Mouse (Mus musculus) frontal cortex, adult 2 months (tissue): ENCODE results near the gene Vopp1. TPM values are rescaled to one million over a fixed set of nuclear protein-coding genes. Genes with fewer than 3 reads are reported as not detected.

Experiments used
- DNase-seq, 2 experiments: peaks; one replicate each; pipeline ENCODE4 v3.0.0; 2022; ENCODE audit warnings: low spot score in 1 of 2; ENCODE audit errors: extremely low spot score in 1 of 2
- polyA plus RNA-seq: library from polyadenylated mRNA; depleted of rRNA; stranded (reverse); fragments of >200 nt; gene quantifications from 2 replicates; pipeline ENCODE4 v1.2.3, GENCODE M21; 2012

Vopp1 gene
- polyA plus RNA-seq, 1 experiment: 82.9 TPM

- DNase-seq: no peak
Observed at GRCm38 (mm10) chr6:57787376-57787775, 37.6 kb downstream of the Vopp1 start.

- no peak for DNase-seq
Observed at GRCm38 (mm10) chr6:57784251-57784650, 40.7 kb downstream of the Vopp1 start.

DNA sequence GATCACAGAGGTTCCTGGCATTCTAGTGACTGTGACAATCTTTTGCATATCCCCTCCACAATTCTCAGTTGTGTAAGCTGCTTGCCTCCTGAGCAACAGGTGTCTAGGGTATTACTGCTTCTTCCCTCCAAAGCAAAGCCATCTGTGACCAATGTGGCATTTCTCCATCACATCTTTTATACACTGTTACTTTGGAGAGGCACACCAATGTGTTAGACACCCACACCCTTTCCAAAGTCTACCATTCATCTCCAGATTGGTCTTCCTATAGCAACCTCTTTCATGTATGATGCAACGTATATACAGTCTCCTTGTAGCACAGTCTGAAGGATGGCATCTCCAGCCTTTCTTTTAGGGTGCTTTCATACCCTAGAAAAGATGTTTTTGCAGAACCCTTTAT, 42.3 kb downstream of the Vopp1 start:
- peak in 1 of 2 experiments; percentile 27 for DNase-seq

GRCm38 (mm10) chr6:57780359-57780758, 44.6 kb downstream of the Vopp1 start:
- no peak for DNase-seq

DNA sequence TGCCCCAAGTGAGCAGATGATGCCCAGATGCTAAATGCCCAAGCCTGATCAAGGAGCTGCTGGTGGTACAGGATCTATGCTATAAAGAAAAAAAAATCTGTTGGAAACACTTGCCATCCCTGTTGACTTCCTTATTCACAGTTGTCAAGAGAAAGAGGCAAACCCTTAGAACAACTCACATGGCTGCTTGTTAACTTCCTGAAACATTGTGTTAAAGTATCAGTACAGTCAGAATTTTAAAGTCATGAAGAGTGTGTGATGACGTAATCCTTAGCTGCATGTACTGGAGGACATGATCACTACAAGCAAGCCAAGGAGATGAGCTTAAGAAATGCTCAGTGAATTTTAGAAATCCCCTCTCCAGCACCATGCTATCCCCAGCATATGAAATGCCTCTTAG, 51.2 kb downstream of the Vopp1 start:
- DNase-seq: no peak

DNA sequence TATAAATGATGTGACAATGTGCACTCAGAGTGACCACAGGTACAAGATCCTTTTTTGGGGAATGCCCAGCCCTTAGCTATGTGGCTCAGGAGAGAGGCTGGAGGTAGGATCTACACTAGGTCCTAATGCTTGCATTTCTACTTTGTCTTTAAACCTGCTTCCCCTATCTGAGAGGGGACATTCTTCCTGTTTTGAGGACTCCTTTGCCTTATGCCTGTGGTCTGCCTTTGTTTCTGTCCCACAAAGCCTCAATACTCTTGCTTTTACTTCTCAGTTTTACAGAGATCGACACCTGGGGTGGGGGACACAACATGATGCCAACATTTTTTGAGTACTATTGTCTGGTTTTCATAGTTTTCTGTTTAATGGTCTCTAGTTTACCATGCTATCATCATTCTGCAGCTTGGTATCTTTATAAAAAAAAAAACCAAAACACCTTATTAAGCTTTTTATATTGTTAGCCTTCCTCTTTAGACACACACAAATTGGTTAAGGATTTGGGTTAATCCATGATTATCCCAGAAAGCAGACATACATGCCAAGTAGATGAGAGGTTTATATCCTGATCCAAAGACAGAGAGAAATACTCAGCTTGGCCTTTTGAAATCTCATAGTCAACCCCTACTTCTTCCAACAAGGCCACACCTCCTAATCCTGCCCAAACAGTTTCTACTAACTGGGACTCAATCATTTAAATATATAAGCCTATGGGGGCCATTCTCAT, 54.3 kb downstream of the Vopp1 start:
- DNase-seq: no peak

GRCm38 (mm10) chr6:57768948-57769525, 55.9 kb downstream of the Vopp1 start:
- no peak for DNase-seq

- no peak for DNase-seq
Observed at GRCm38 (mm10) chr6:57767112-57767868, 57.7 kb downstream of the Vopp1 start.

GRCm38 (mm10) chr6:57766287-57766686, 58.7 kb downstream of the Vopp1 start:
- DNase-seq: no peak

DNA sequence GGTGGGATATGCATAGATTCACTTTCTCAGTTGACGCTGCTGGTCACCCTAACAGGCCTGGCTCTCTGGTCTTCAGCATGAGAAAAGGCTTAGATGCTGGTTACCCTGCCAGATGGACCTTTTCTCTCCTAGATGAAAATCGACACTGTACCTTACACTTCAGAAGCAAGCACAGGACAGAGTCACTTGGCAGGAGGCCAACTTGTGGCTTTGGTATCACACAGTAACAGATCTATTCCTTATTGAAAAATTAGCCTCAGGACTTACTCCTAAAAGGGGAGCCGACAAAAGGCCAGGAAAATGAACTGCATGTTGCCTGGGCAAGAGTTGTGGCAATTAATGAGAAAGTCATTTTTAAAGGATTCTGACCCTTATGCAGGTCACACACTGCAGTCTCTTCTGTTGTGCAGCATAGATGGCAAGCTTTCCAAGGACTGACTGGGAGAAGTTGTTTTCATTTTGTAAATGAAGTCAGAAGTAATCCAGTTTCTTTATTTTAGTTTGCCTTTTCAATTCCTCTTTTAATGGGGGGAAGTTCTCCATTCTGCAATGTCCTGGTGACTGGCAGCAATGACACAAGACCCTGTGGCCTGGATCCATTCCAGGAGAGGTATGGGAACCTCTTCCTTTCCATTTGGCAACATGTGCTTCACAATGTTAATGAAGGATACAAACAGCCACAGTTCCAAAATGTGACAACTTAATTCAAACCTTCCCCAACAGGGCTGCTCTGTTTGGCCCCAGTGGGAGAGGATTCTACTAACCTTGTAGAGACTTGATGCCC, 59.7 kb downstream of the Vopp1 start:
- DNase-seq: no peak

GRCm38 (mm10) chr6:57763054-57763453, 61.9 kb downstream of the Vopp1 start:
- no peak for DNase-seq

DNA sequence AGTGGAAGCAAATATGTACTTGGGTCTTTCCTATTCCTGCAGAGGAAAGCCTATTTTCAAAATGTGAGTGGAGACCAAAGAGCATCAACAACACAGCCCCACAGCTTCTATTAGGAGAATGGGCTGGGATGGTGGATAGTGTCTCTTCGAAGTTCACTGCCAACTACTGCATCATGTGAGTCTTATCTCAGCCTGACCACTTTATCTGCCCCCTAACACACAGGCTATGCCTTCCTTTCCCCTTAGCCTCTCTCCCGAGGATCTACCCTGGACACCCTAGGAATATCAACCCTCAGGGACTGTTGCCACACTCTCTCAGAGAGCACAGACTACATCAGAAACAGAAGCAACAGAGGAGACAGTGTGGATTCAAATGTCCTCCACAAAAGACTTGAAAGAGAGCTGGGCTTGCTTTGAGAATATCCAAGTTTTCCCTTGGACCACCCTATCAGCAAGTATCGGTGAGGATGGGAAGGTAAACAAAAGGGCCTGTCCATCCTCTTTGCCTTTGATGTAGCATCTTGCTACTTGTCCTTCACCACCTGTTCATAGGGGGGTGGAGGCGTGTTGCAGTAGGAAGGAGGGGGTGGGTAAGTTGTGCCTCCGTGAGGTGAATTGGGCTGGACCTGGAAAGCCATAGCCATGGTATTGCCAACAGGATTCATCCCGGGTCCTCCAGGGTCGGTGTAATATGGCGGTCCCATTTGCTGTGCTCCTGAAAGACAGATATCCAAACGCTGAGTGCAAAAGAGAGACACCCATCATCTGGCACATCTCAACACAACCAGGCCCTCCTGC, 70.8 kb downstream of the Vopp1 start:
- no peak for DNase-seq

GRCm38 (mm10) chr6:57745748-57746129, 79.2 kb downstream of the Vopp1 start:
- DNase-seq: no peak

DNA sequence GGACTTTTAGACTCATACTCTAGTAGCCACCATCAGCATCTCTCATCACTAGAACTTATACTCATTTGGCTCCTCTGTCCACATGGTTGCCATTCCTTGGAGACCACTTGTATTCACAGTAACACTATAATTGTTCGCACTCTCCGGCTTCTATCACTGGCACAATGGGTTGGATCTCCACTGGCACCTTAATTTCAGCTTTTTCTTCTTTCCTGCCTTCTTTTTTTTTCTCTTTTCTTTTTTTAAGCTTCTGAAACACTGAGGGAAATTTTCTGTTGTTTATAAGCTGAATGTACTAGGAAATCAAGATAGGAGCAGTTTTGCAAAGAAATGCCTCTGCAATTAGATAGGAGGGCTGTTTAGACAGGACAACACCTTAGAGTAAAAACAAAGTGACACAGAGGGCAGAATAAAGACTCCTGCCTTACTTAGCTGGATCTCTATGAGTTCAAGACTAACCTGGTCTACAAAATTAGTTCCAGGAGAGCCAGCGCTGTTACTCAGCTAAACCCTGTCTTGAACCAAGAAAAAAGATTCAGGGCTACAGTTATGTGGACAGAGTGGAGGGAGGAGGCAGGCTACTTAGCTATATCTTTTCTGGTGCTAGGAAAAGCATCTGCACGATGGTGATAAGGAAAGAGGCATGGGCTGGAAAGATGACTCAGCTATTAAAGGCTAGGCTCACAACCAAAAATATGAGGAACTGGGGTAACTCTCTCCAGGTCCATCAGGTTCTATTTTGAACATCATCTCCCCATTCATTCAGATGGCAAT, 79.8 kb downstream of the Vopp1 start:
- DNase-seq: no peak

DNA sequence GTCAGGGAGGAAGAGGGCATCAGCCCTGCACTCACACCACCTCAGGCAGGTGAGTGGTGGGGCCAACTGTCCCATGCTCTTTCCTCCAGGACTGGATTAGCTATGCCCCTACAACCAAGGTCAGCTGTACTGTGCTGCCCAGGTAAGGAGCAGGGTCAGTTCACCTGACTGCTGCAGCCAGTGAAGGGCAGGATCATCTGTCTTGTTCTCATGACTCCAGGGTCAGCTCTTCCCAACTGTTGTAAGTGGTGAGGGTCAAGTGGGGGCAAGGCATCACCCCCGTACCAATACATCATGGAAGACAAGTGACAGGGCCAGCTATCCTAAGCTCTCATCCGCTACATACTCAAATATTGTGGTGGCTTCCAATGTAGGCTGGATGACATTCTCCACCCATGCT, 80.8 kb downstream of the Vopp1 start:
- no peak for DNase-seq

- no peak for DNase-seq
Observed at GRCm38 (mm10) chr6:57743333-57743732, 81.6 kb downstream of the Vopp1 start.

- DNase-seq: no peak
Observed at GRCm38 (mm10) chr6:57742749-57743148, 82.2 kb downstream of the Vopp1 start.

DNA sequence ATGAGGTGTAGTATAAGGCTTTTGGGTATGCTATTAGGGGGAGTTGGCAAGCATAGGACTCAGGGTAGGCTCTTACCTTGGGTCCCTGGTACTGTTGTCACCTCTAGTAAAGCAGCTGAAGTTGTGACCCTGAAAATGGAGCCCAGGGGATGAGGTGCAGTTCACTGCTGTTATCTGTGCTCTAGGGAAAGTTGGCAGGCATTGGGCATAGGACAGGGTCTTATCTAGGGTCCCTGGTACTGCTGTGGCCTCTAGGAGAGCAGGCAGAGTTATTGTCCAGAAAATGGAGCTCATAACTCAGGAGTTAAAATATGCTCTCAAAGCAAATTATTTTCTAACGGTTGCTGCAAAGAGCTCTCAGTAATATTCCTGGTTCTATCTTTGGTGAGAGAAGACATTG, 103.6 kb downstream of the Vopp1 start:
- DNase-seq: no peak

DNA sequence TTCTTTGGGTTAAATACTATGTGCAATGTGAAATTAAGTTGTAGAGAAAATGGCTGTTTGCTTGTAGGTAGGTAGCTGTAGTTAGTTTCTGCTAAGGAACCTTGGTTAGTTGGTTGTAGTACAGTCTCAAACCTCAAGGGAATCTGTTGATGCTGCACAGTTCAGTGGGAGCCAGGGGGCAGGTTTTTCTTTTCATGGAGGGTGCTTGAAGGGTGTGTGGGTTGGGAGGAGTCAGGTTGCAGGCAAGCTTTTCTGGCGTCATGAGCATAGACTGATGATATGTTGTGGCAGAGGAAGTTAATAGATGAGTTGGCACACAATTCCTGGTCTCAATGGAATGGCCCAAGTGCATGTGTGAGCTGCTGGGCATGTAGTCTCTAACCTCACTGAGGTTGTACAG, 113.2 kb downstream of the Vopp1 start:
- no peak for DNase-seq

DNA sequence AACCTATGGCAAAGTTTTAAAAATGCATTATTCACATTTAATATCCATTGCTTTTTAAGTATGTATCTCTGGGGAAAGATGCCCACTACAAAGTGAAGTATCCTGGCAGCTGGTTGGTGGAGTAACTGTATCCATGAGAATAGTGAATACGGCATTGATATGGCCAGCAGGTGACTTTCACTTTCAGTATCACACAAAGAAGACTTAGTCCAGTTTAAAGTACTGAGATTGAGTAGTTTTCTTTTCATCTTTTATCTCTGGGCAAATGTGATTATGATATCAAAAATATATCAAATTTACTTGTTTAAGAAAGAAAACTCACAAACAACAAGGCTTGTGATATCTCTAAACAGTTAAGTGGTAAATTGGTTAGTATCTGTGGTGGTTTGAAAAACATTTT, 118.2 kb downstream of the Vopp1 start:
- no peak for DNase-seq
